Comparison of ENCODE assay signal across 28 mouse cellular contexts in genomic region chr1:118969409-118969808, GRCm38 (mm10).
A peak's percentile ranks its signal among the peaks of the same experiment; 100 is the strongest.
DNase-seq lines count a peak whose midpoint lies in the region; ATAC-seq and TF ChIP-seq lines count a peak whose summit lies in the region.
"Had no signal": no experiment of that assay in that cellular context is flagged by ENCODE, and none has a peak within 500 bp of the region (broad histone marks: within the 10 kb centered on the region; RNA-seq: fewer than 3 reads in every experiment).

No protein-coding gene starts in this region.

- H3K9ac ChIP-seq in heart, embryonic 13.5 days = 0 out of 2 replicates have a peak overlapping the region, but pooled peaks have one; percentile 10
- H3K9ac ChIP-seq in heart, embryonic 11.5 days (ENCODE audit: low read depth, low read length) = no peak overlapping the region
- no peak overlapping the region for H3K9ac ChIP-seq in midbrain, embryonic 12.5 days (replicated peaks)
- H3K9ac ChIP-seq in intestine, embryonic 16.5 days (ENCODE audit: low read depth, low read length) = no peak overlapping the region
- H3K9ac ChIP-seq: embryonic facial prominence, embryonic 15.5 days; forebrain, embryonic 13.5 days; hindbrain, embryonic 15.5 days; liver, embryonic 15.5 days; lung, embryonic 15.5 days; midbrain, embryonic 15.5 days had no signal

- no peak for TF ChIP-seq CTCF in Patski (IDR thresholded peaks at IDR 0.05)

- H3K4me2 ChIP-seq in heart, embryonic 13.5 days = no peak overlapping the region
- H3K4me2 ChIP-seq in heart, embryonic 11.5 days = no peak overlapping the region
- no peak overlapping the region for H3K4me2 ChIP-seq in midbrain, embryonic 12.5 days (replicated peaks)
- no peak overlapping the region for H3K4me2 ChIP-seq in intestine, embryonic 16.5 days (ENCODE audit: low read depth, low read length)
- H3K4me2 ChIP-seq: embryonic facial prominence, embryonic 15.5 days; forebrain, embryonic 13.5 days; hindbrain, embryonic 15.5 days; liver, embryonic 15.5 days; lung, embryonic 15.5 days; midbrain, embryonic 15.5 days had no signal

- no peak overlapping the region for H3K4me3 ChIP-seq in heart, embryonic 13.5 days
- no peak overlapping the region for H3K4me3 ChIP-seq in heart, embryonic 11.5 days (ENCODE audit: low read depth, low read length)
- no peak overlapping the region for H3K4me3 ChIP-seq in midbrain, embryonic 12.5 days
- no peak overlapping the region for H3K4me3 ChIP-seq in midbrain, embryonic 10.5 days
- H3K4me3 ChIP-seq in intestine, embryonic 16.5 days (ENCODE audit: low read length) = no peak overlapping the region
- H3K4me3 ChIP-seq: embryonic facial prominence, embryonic 15.5 days; forebrain, embryonic 13.5 days; hindbrain, embryonic 15.5 days; layer of hippocampus, adult 2 months; liver, embryonic 15.5 days; lung, embryonic 15.5 days; midbrain, embryonic 15.5 days had no signal

- CTCF ChIA-PET in Patski (lab: Charles Lee) = no interaction called here

- H3K27ac ChIP-seq in heart, embryonic 13.5 days (replicated peaks) = no peak overlapping the region
- no peak overlapping the region for H3K27ac ChIP-seq in heart, embryonic 11.5 days (ENCODE audit: low read depth, low read length)
- 0 out of 2 replicates have a peak overlapping the region, but pooled peaks have one; percentile 20 for H3K27ac ChIP-seq in midbrain, embryonic 12.5 days (replicated peaks)
- H3K27ac ChIP-seq in midbrain, embryonic 10.5 days (replicated peaks) = no peak overlapping the region
- H3K27ac ChIP-seq in intestine, embryonic 16.5 days (ENCODE audit: low read length) = no peak overlapping the region
- H3K27ac ChIP-seq: embryonic facial prominence, embryonic 15.5 days; forebrain, embryonic 13.5 days; hindbrain, embryonic 15.5 days; layer of hippocampus, adult 2 months; liver, embryonic 15.5 days; lung, embryonic 15.5 days; midbrain, embryonic 15.5 days had no signal

- POLR2A ChIA-PET in Patski (lab: Charles Lee) = no interaction called here

- WGBS in heart, embryonic 13.5 days = 76% methylated on average over 11 of the region's 11 CpGs
- WGBS in heart, embryonic 11.5 days (ENCODE audit: insufficient replicate concordance) = 78% methylated on average over 11 of the region's 11 CpGs
- 85% methylated on average over 11 of the region's 11 CpGs for WGBS in midbrain, embryonic 12.5 days
- 84% methylated on average over 11 of the region's 11 CpGs for WGBS in midbrain, embryonic 10.5 days
- 73% methylated on average over 11 of the region's 11 CpGs for WGBS in intestine, embryonic 16.5 days

- no peak for ATAC-seq in heart, embryonic 13.5 days (ENCODE audit: extremely low read depth, insufficient number of reproducible peaks, low FRiP score, low TSS enrichment)
- no peak for ATAC-seq in heart, embryonic 11.5 days (replicated peaks; ENCODE audit: insufficient number of reproducible peaks, low FRiP score, low TSS enrichment)
- ATAC-seq in midbrain, embryonic 12.5 days (ENCODE audit: low FRiP score, low read depth) = no peak
- peak; percentile 54 for ATAC-seq in Patski
- ATAC-seq in intestine, embryonic 16.5 days = no peak
- ATAC-seq: forebrain, embryonic 13.5 days; midbrain, embryonic 15.5 days had no signal

- peaks cover 22% of the 10 kb centered on the region for H3K36me3 ChIP-seq in heart, embryonic 13.5 days
- H3K36me3 ChIP-seq in heart, embryonic 11.5 days (ENCODE audit: control insufficient read depth, insufficient read depth, low read length) = no peaks in the 10 kb centered on the region
- H3K36me3 ChIP-seq in midbrain, embryonic 12.5 days = peaks cover 38% of the 10 kb centered on the region
- peaks cover 69% of the 10 kb centered on the region for H3K36me3 ChIP-seq in midbrain, embryonic 10.5 days
- H3K36me3 ChIP-seq in intestine, embryonic 16.5 days (ENCODE audit: control insufficient read depth, insufficient read depth, low read length) = peaks cover 9% of the 10 kb centered on the region; the same call in 1 of the 2 replicates
- H3K36me3 ChIP-seq: hindbrain, embryonic 15.5 days; liver, embryonic 15.5 days; midbrain, embryonic 15.5 days had no signal

- DNase-seq in midbrain, embryonic 10.5 days (ENCODE audit: low spot score) = no peak
- DNase-seq in 3T3-L1 (ENCODE audit: low read depth, low spot score) (peak; percentile 80), Patski (ENCODE audit: low read depth, low spot score) (no peak)
- DNase-seq in thymus, postnatal 4 days = no peak
- DNase-seq: adrenal gland, adult 8-10 months; B cell, adult 2 months; cerebellum, adult 8-10 months; cerebellum, postnatal 36 days; gastrocnemius, postnatal 14 days; heart, postnatal 36 days; kidney, adult 2 months; kidney, postnatal 36 days; lung, postnatal 36 days; right cerebral cortex, adult 18-20 months; spleen, adult 18-20 months; thymus, adult 2 months; thymus, postnatal 36 days had no signal

- no peaks in the 10 kb centered on the region for H3K4me1 ChIP-seq in heart, embryonic 13.5 days
- no peaks in the 10 kb centered on the region for H3K4me1 ChIP-seq in heart, embryonic 11.5 days (ENCODE audit: control insufficient read depth, insufficient read depth, low read length)
- peaks cover 3% of the 10 kb centered on the region; the same call in 1 of the 2 replicates for H3K4me1 ChIP-seq in midbrain, embryonic 12.5 days
- H3K4me1 ChIP-seq in midbrain, embryonic 10.5 days = no peaks in the 10 kb centered on the region
- H3K4me1 ChIP-seq in intestine, embryonic 16.5 days (ENCODE audit: control insufficient read depth, insufficient read depth, low read length) = 0 out of 2 replicates have a peak, but pooled peaks cover 2% of the 10 kb centered on the region
- H3K4me1 ChIP-seq: forebrain, embryonic 13.5 days; hindbrain, embryonic 15.5 days; liver, embryonic 15.5 days; lung, embryonic 15.5 days; midbrain, embryonic 15.5 days had no signal

- in situ Hi-C loops in Patski (cut with MboI; ENCODE audit: low pct_unique_long_range_greater_than_20kb) = no loop called here

- H3K9me3 ChIP-seq in heart, embryonic 13.5 days = 0 out of 2 replicates have a peak, but pooled peaks cover 2% of the 10 kb centered on the region
- no peaks in the 10 kb centered on the region; the same call in 1 of the 2 replicates for H3K9me3 ChIP-seq in heart, embryonic 11.5 days (replicated peaks; ENCODE audit: control insufficient read depth, low read length)
- 0 out of 2 replicates have a peak, but pooled peaks cover 6% of the 10 kb centered on the region for H3K9me3 ChIP-seq in midbrain, embryonic 12.5 days
- peaks cover 13% of the 10 kb centered on the region for H3K9me3 ChIP-seq in midbrain, embryonic 10.5 days (replicated peaks)
- peaks cover 3% of the 10 kb centered on the region; the same call in 1 of the 2 replicates for H3K9me3 ChIP-seq in intestine, embryonic 16.5 days (ENCODE audit: control insufficient read depth, low read length)
- H3K9me3 ChIP-seq: embryonic facial prominence, embryonic 15.5 days; forebrain, embryonic 13.5 days; hindbrain, embryonic 15.5 days; liver, embryonic 15.5 days; lung, embryonic 15.5 days; midbrain, embryonic 15.5 days had no signal

- H3K27me3 ChIP-seq in heart, embryonic 13.5 days (replicated peaks) = no peaks in the 10 kb centered on the region
- no peaks in the 10 kb centered on the region for H3K27me3 ChIP-seq in heart, embryonic 11.5 days (ENCODE audit: control insufficient read depth, insufficient read depth, low read length)
- H3K27me3 ChIP-seq in midbrain, embryonic 12.5 days = no peaks in the 10 kb centered on the region
- H3K27me3 ChIP-seq in midbrain, embryonic 10.5 days (ENCODE audit: low read depth, poor library complexity, severe bottlenecking) = no peaks in the 10 kb centered on the region
- no peaks in the 10 kb centered on the region for H3K27me3 ChIP-seq in Patski
- no peaks in the 10 kb centered on the region for H3K27me3 ChIP-seq in intestine, embryonic 16.5 days (replicated peaks; ENCODE audit: control insufficient read depth, insufficient read depth, low read length)
- H3K27me3 ChIP-seq: embryonic facial prominence, embryonic 15.5 days; forebrain, embryonic 13.5 days; hindbrain, embryonic 15.5 days; liver, embryonic 15.5 days; midbrain, embryonic 15.5 days had no signal
